Mouse (Mus musculus) lung, postnatal 0 days (tissue): Measurements from ENCODE around the gene Mcrip2.

Experiments
- CTCF ChIP-seq: IDR thresholded peaks from 2 replicates; pipeline ENCODE4 v1.5.1; 2016; ENCODE audit warnings: antibody characterized with exemption, mild to moderate bottlenecking
- EP300 ChIP-seq: IDR thresholded peaks from 2 replicates; pipeline ENCODE4 v1.6.1; 2016; ENCODE audit warnings: antibody characterized with exemption, mild to moderate bottlenecking, control low read depth

GRCm38 (mm10) chr17:25842509-25842908 is 26.1 kb downstream of the Mcrip2 start:
- no peak for TF ChIP-seq CTCF
- no peak for TF ChIP-seq EP300
